In genomic region chr4:57338061-57338460, GRCm38 (mm10) we compare ENCODE assay signal across 22 mouse cellular contexts. TPM values are rescaled to one million over a fixed set of nuclear protein-coding genes. Genes with fewer than 3 reads are reported as not detected.
DNase-seq lines count a peak whose midpoint lies in the region; ATAC-seq lines count a peak whose summit lies in the region.
"Had no signal": no experiment of that assay in that cellular context is flagged by ENCODE, and none has a peak within 500 bp of the region (broad histone marks: within the 10 kb centered on the region; RNA-seq: fewer than 3 reads in every experiment).

No protein-coding gene starts in this region.

- no peaks in the 10 kb centered on the region for H3K4me1 ChIP-seq in embryonic facial prominence, embryonic 11.5 days (ENCODE audit: control insufficient read depth, insufficient read depth, low read length)
- H3K4me1 ChIP-seq in limb, embryonic 15.5 days = no peaks in the 10 kb centered on the region
- H3K4me1 ChIP-seq: forebrain, embryonic 13.5 days; intestine, embryonic 15.5 days had no signal

- H3K36me3 ChIP-seq in embryonic facial prominence, embryonic 11.5 days (replicated peaks; ENCODE audit: control insufficient read depth, insufficient read depth, low read depth, low read length) = no peaks in the 10 kb centered on the region
- no peaks in the 10 kb centered on the region for H3K36me3 ChIP-seq in limb, embryonic 15.5 days
- H3K36me3 ChIP-seq: heart, embryonic 12.5 days; intestine, embryonic 15.5 days had no signal

- no peak for ATAC-seq in embryonic facial prominence, embryonic 11.5 days (replicated peaks; ENCODE audit: insufficient number of reproducible peaks, low FRiP score, low TSS enrichment, low read depth)
- ATAC-seq in limb, embryonic 15.5 days (ENCODE audit: insufficient number of reproducible peaks, low FRiP score, low TSS enrichment, low read depth) = no peak
- ATAC-seq: forebrain, embryonic 13.5 days; intestine, embryonic 15.5 days; liver, postnatal 0 days had no signal

- H3K4me3 ChIP-seq in embryonic facial prominence, embryonic 11.5 days (ENCODE audit: low read depth, low read length) = no peak overlapping the region
- H3K4me3 ChIP-seq in limb, embryonic 15.5 days = no peak overlapping the region
- H3K4me3 ChIP-seq: forebrain, embryonic 13.5 days; heart, embryonic 12.5 days; intestine, embryonic 15.5 days; myocyte had no signal

- peak; percentile 27 to 51 for DNase-seq in urinary bladder, adult 18-20 months (ENCODE audit: low spot score in 2 of 2)
- DNase-seq in urinary bladder, postnatal 10 days (ENCODE audit: low spot score) = no peak
- peak; percentile 45 for DNase-seq in embryonic facial prominence, embryonic 11.5 days (ENCODE audit: low spot score)
- DNase-seq in testis, postnatal 10 days (ENCODE audit: low spot score) = no peak
- DNase-seq in ovary, adult 18-20 months (ENCODE audit: low spot score) = no peak
- DNase-seq in frontal cortex, adult 2 months (ENCODE audit: extremely low spot score in 1 of 2, low spot score in 1 of 2) = no peak
- DNase-seq: adrenal gland, postnatal 36 days; cerebellum, adult 11-12 months; cerebellum, postnatal 14 days; kidney, adult 9 months; kidney, postnatal 36 days; liver, postnatal 0 days; lung, postnatal 10 days; midbrain, embryonic 14.5 days; right cerebral cortex, postnatal 4 days; thymus, postnatal 36 days had no signal

- no peak overlapping the region for H3K4me2 ChIP-seq in embryonic facial prominence, embryonic 11.5 days (ENCODE audit: low read depth, low read length)
- no peak overlapping the region for H3K4me2 ChIP-seq in limb, embryonic 15.5 days
- H3K4me2 ChIP-seq: forebrain, embryonic 13.5 days; heart, embryonic 12.5 days; hindbrain, embryonic 14.5 days had no signal

- no peaks in the 10 kb centered on the region for H3K9me3 ChIP-seq in embryonic facial prominence, embryonic 11.5 days (replicated peaks; ENCODE audit: control insufficient read depth, low read length)
- no peaks in the 10 kb centered on the region for H3K9me3 ChIP-seq in limb, embryonic 15.5 days
- H3K9me3 ChIP-seq: intestine, embryonic 15.5 days had no signal

- no peak overlapping the region for H3K9ac ChIP-seq in embryonic facial prominence, embryonic 11.5 days (replicated peaks; ENCODE audit: low read length)
- no peak overlapping the region for H3K9ac ChIP-seq in limb, embryonic 15.5 days
- H3K9ac ChIP-seq: forebrain, embryonic 13.5 days; heart, embryonic 12.5 days; hindbrain, embryonic 14.5 days; intestine, embryonic 15.5 days; liver, postnatal 0 days had no signal

- 63% methylated on average over 9 of the region's 9 CpGs for WGBS in embryonic facial prominence, embryonic 11.5 days
- 65% methylated on average over 9 of the region's 9 CpGs for WGBS in limb, embryonic 15.5 days

- H3K27me3 ChIP-seq in embryonic facial prominence, embryonic 11.5 days (ENCODE audit: control insufficient read depth, insufficient read depth, low read length) = no peaks in the 10 kb centered on the region
- no peaks in the 10 kb centered on the region for H3K27me3 ChIP-seq in limb, embryonic 15.5 days
- H3K27me3 ChIP-seq: forebrain, embryonic 13.5 days; heart, embryonic 12.5 days; intestine, embryonic 15.5 days had no signal

- no peak overlapping the region for H3K27ac ChIP-seq in embryonic facial prominence, embryonic 11.5 days (replicated peaks; ENCODE audit: low read depth, low read length)
- peak overlapping the region; percentile 73 for H3K27ac ChIP-seq in limb, embryonic 15.5 days
- H3K27ac ChIP-seq: forebrain, embryonic 13.5 days; hindbrain, embryonic 14.5 days; intestine, embryonic 15.5 days had no signal

RNA-seq across cellular contexts. Expression of gene Ptpn3, which starts 36.4 kb away (rescaled TPM):
- 1.9 and 2.5 TPM in 2 replicates for polyA plus RNA-seq in embryonic facial prominence, embryonic 11.5 days (2014; fragmentation: Nextera tagmentation; extraction: Ambion mirVana)
- polyA plus RNA-seq in limb, embryonic 15.5 days (2015; fragmentation: Nextera tagmentation; extraction: Ambion mirVana) = 3.3 and 4.1 TPM in 2 replicates
- polyA plus RNA-seq in frontal cortex, adult 2 months (2012; rRNA removed) = 16.4 and 18.9 TPM in 2 replicates

Comparison
In these comparisons a context has a peak if more than half of its experiments do, and no peak if none do; other contexts are left out.
1. DNase-seq: peak in urinary bladder, adult 18-20 months (2 of 2) and embryonic facial prominence, embryonic 11.5 days (single experiment); none in urinary bladder, postnatal 10 days (single experiment), testis, postnatal 10 days (single experiment), ovary, adult 18-20 months (single experiment) and frontal cortex, adult 2 months (0 of 2).